Mouse (Mus musculus) c-Kit-positive CD71-negative TER-119-negative erythroid progenitor cells, embryonic 14.5 days (primary cell): ENCODE measurements around the gene Sftpd.
A peak's percentile ranks its signal among the peaks of the same experiment; 100 is the strongest.

ENCODE experiments used
- DNase-seq: peaks from one replicate; pipeline ENCODE4 v3.0.0-alpha.2; 2013; ENCODE audit warnings: low read depth

The Sftpd gene

DNA sequence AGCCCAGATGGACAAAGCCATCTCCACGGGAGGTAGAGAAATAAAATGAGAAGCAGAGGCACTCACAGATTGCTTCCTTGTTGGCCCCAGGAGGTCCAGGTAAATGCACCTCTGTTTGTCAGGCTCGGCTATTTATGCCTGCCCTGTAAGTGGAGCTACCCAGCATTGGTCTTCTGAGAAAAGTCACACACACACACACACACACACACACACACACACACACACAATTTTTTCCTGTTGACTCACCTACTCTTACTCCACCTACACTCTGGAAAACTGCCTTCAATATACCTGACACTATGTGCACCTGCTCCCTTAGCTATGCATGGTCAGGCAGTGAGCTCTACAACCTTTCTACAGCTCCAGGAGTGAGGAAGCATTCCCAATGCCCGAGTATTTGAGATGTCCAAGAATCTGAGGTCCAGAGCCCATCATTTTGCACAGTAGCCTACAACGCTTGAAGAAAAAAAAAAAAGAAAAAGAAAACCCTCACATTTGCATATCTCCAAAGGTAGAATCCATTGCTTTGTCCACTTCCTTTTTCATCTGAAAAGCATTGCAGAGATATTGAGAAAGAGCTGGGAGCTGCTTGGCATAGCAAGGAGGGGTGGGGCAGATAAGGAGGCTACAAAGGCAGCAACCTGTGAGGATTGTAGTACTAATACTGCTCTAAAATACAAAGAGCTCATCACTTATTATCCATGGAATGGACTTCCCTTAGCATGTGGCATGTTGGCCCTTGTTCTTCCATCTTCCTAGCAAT lies at the start of gene Sftpd:
Gene Sftpd (minus strand): TSS at position 91 of the 763 bp plus-strand sequence.
- no peak for DNase-seq

DNA sequence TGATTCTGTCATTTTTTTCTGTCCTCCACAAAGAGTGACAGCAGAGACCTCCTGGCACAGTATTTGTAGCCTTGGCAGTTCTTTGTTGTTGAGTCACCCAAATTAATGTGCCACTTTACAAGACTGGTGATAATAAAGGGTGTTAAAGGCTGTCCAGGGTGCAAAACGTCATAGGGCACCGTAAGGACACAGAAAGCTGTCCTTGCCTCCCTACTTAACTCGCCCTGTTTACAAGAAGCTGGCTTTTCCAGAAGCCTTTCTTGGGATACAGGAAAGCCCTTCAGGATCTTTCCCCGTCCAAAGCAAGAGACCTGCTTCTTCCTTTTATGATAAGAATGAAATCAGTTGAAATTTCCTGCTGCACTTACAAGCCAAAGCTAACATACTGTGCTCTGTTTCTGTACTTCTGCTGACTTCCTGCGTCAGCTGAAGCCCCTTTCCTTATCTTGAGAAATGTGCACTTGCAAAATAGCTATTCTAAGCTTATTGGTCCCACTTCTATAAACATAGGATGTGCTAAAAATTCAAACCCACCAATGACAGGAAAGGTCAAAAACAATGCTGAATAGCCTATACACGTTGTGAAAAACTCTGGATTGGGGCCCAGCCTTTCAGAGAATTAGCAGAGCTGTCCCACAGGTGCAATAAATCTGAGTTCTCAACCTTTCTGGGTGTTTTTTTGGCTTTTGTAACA lies 13.2 kb upstream of the Sftpd start:
- DNase-seq = no peak

DNA sequence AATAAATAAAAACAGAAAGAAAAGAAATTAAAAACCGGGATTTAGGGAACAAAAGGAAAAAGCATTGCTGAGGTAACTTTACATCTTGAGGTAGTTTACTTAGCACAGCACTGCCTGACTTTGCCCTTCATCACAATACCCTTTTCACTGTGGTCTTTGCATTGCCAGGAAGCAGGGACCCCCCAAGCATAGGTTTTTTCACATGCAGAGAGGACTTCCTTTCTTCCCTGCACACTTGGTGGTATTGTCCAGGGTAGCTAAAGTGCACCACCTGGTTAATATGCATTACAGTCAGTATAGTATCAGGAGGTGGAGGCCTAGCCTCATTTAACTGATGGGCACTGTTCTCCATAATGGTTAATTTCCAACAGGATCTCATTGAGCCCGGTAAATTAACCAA lies 4.5 kb upstream of the Sftpd start:
- no peak for DNase-seq

DNA sequence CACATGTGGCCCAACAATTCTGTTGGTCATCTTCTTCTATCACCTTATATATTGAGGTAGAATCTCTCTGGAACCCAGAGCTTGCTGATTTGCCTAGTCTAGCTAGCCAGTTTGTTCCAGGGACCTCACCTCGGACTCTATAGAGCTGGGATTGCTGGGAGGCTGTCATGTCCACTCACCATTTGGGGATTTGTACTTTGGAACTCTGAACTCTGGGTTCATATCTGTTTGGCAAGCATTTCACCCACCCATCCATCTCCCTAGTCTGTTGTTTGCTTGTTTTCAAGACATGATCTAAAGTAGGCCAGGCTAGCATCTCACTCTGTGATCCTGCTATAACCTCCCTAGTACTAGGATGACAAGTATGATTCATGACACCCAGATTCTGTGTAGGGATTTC lies 10.1 kb downstream of the Sftpd start:
- no peak for DNase-seq

DNA sequence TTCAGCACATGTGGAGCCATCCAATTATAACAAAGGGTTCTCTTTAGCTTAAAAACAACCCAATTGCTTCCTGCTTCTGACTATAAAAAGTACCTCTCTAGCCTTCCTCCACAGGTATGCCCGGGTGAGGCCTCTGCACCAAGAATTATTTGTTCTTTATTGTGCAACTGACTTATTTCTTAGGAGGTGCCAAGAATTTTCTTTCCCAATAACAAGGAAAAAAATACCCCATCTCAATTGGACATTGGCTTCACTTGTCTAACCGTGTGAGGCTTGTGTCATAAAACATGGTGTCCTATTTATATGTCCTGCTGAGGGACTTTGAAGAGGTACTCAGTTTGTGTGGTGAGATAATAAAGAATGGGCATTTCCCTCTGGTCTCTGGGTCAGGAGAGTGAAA lies 14.4 kb downstream of the Sftpd start:
- DNase-seq = no peak

DNA sequence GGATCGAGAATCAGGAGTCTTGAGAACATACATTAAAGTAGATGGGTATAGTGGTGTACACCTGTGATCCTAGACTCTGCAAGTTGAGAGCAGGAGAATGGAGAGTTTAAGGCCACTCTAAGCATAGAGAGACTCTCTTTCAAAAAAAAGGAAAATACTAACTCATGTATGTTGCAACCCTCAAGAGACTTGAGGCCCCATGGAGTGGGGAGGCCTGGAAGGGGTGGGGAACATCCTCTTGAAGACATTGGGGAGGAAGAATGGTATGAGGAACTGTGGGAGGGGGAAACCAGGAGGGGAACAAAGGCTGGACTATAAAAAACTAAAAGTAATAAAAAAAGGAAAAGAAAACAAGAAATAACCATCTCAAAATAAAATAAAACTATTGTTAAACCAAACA lies 16.4 kb downstream of the Sftpd start:
- DNase-seq = no peak

DNA sequence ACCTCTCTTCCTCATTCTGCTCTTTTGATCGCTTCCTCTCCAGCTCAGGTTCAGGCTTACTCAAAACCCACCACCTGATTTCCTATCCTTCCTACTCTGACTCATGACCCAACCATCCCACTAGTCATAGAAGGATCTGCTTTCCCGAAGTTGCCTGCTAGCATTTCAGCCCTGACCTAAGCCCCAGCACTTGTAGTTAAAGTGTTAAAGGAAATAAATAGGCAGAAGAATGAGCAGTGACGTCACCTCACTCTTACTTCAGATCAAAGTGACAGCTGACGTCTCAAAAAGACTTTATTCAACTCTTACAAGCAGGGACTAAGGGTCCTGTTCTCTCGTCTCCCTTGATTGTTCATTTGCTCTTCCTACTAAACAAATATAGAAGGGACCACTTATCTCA lies 17.7 kb downstream of the Sftpd start:
- no peak for DNase-seq

DNA sequence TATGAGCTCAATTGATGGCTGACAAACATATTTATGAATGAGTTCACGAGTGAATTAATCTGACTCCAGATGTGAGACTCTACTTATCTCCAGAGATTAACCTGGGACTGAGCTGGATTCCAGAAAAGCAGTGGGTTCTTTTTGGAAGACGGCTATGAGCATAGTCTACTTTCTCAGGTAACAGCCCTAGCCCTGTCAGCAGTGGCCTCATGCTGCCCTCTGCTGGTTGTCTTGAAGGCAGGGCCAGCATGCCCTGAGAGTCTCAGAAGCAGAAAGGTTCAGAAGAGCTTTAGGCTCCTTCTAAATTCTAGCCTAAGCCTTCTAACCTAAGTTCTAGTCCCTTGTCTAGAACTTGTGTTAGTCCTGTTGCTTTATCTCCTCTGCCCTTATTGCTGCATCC lies 22.3 kb downstream of the Sftpd start:
- peak; percentile 10 for DNase-seq

DNA sequence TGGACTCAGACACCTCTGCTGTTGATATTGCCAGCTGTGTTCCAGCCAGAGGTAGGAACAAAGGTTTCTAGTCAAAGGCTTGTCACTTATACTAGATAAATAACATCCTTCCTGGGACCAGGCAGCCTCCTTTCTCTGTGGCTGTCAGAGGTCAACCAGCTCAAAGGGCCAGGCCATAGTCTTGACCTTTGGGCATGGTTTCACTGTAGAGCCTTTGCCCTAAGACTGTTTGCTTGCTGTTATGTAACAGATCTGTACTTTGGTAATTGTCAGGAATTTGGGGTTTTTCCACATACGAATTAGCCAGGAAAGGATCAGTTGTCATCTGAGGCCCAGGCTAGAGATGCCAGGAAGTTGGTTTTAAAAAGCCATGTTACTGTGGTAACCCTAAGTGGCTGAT lies 24.2 kb downstream of the Sftpd start:
- DNase-seq = no peak

DNA sequence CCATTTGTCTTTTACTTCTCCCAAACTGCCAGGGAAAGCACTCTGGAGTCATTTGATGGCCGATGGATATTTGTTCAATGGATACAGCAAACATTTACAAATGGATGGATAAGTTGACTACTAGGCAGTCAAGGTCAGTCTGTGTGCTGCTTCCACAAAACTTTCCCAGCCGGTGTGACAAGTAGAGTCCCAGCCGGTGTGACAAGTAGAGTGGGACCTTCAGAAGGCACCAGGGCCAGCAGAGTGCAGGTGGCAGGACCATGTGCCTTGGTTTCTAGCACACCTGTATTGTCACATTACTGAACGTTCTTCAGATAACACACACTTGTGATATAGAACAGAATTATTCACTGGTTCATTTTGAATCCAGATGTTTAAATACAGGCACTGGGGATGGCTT lies 24.9 kb downstream of the Sftpd start:
- no peak for DNase-seq

DNA sequence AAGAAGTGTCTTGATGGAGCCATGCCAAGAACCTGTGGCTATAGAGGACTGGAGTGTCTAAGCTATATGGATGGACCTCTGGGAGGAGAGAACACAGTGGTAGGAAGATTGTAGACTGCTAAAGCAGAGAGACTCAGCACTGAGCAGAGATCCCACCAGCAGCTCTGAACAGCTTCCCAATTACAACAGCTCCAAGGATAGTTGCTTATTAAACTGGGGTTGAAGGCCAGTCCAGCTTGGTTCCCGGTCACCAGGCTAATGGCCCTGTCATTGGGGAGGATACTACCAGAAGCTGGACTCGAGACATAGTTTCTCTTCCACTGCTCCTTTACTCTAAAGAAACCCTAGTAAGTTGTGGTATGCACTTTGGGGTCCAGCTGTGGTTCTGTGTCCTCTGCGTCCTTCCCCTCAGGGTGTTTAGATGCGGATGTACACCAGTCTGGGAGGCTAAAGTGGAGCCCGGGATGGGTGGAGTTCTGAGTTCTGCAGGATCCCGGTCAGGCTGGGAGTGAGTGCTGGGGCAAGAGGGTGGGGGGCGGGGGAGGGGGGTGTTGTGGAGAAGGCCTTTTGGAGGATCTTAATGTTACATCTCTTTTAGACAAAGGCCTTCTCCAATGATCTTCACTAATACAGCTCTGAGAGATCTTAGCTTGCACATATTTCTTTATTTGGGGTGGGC lies 33.6 kb downstream of the Sftpd start, which contains the start of gene Mbl1:
Gene Mbl1 (plus strand): TSS at position 239 of the 679 bp plus-strand sequence.
- no peak for DNase-seq

DNA sequence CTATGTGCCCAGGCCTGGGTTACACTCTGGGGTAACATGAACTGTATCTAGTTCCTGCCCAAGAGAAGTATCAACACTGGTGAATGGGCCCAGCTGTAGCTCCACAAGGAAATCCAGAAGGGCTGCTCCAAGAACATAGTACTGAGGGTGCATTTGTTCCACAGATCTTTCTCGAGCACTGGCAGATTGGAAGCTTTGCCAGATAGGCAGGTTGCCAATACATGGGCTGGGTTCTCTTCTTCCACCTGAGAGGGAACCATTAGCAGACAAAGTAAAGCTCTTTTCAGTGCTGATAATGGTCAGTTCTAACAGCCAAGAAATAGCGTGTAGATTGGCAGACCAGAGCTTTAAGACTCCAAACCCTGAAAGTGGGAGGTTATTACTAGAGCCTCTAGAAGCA lies 37.6 kb downstream of the Sftpd start:
- DNase-seq = no peak

DNA sequence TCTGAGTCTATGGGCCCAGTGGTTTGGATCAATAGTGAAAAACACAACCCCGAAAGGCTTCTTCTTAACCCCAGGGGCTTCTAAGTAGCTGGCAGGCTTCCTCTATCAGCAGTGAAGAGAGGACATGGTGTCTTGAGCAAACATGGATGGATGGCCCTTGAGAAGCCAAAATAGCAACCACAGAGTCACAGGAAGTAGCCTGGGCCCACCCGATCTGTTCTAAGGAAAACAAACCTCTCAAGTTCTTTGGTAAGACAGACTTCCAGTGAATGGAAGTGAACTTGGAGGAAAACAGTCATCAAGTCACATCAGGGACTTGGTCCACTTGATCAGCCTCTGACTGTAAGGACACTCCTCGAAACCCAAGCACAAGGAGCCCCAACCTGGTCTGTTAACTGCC lies 38.0 kb downstream of the Sftpd start:
- no peak for DNase-seq

DNA sequence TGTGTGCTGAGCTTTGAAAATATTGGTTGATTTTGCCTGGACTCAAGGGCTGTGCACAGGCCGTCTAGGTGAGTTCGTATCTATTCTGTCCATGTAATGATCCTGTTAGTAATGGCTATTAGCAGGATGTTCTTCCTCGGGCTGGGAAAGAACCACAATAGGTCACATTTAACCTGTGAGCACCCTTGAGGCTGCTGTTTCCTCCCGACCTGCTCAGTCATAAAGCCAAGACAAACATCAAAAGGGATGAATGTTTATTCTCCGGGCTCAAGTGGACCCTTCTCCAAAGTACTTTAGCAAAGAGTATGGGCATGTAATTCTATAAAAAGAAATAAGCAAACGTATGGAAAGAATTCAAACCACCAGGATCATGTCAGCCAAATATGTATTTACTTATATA lies 38.9 kb downstream of the Sftpd start:
- DNase-seq = no peak

DNA sequence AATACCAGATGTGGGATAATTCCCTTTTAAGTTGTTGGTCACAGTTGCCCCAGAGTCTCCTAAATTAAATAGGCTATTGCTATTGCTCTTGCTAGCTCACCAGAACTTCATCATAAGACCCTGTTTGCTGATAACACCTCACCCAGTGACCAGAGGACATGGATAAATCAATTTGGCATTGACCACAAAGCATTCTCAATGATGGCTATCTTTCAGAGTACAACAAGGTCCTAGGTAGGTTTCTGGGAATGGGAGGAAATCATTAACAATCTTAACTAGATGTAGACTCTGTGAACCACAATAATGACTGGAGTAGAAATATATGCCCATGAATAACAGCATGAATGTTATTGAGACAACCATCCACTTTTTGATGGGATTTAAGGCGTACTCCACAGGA lies 44.3 kb downstream of the Sftpd start:
- DNase-seq = no peak

DNA sequence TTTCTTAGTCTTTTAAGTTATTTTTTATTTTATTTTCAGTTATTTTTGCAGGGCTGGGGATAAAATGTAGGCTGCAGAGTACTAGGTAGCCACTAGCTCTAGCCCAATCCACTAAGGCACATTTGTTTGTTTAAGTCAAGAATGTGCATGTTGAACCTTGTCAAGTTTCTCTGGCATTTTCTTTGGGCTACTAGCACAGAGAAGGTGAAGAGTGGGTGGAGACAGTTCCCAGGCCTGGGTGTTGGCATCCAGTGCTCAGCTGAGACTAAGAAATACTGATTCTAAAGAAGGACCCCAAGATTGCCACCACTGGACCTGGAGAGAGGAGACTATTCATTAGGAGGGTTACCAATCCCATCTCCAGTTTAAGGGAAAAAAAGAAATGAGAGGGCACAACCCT lies 47.9 kb downstream of the Sftpd start:
- DNase-seq = no peak

DNA sequence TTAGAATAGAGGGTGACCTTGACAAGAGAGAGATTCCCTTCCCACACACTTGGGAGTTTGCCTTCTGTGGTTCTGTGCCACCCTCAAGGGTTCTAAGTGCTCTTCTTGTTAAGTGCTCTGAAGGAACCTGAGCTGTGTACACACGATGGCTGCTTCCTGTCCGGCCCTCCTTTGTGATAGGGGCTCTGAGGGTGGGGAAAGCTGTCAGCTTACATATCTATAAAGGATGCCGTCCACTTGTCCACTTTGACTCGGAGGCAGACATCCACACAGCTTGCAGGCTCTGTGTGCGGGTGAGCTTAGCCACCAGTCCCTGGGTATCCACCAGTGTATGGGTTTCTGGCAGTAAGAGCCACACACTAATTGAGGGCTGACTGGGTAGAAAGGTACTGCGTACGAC lies 53.4 kb downstream of the Sftpd start, which contains the start of gene Sftpa1:
Gene Sftpa1 (plus strand): TSS at position 243 of the 400 bp plus-strand sequence.
- no peak for DNase-seq

DNA sequence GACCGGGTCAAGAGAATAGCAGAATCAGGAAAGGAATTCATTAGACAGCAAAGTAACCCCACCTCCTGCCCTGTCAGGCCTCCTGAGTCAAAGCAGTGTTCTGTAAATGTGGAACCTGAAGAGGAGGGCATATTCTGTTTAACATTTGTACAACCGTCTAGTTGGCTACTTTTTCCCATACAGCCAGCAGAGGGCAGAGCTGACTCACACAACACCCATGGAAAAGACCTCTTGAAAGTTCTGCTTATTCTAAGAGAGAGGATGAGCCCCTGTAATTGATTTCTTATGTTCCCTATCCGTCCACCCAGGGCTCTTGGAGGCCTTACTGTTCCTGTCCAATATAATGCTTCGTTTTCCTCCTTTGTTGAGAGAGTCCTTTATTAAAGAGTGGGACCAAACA lies 57.0 kb downstream of the Sftpd start:
- peak; percentile 3 for DNase-seq

DNA sequence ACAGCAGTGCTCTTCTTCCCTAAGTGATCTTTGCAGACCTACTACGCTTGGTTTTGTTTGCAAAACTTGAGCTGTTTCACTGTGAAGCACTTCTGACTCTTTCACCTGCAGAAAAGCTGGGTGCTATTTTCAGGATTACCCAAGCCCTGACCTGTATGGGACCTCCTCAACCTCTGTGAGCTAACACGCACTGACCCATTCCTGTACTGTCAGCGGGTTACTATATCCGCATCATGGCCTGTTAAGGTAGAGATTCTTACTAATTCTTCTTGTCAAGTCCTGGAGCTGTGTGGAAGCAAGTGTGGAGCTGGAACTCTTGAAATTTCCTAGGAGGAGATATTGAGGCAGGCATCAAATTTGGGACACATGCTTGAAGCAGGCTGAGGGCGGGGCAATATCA lies 60.3 kb downstream of the Sftpd start:
- no peak for DNase-seq
